Mouse (Mus musculus) hindbrain, embryonic 14.5 days (tissue): ENCODE results near the gene Pxylp1. TPM values are rescaled to one million over a fixed set of nuclear protein-coding genes. Genes with fewer than 3 reads are reported as not detected.

Source experiments
- ATAC-seq: fragments of 200-750 bp; cut with Nextera tagmentation; 2 replicates; pipeline ENCODE4 v1.8.0; 2017; ENCODE audit warnings: moderate number of reproducible peaks, mild to moderate bottlenecking, moderate TSS enrichment, moderate library complexity; ENCODE audit not compliant: low FRiP score
- DNase-seq: peaks from one replicate; pipeline ENCODE4 v3.0.0-alpha.2; 2015; ENCODE audit warnings: low spot score
- H3K27ac ChIP-seq: fragments of 300-500 bp; sonication (generic); 2 replicates; pipeline ENCODE4 v1.5.1; 2014; ENCODE audit warnings: mild to moderate bottlenecking, moderate library complexity
- H3K27me3 ChIP-seq: fragments of 300-500 bp; sonication (generic); 2 replicates; pipeline ENCODE4 v1.6.1; 2014; ENCODE audit warnings: mild to moderate bottlenecking, low read length, mixed read lengths; ENCODE audit not compliant: control insufficient read depth, insufficient read depth
- H3K36me3 ChIP-seq: fragments of 300-500 bp; sonication (generic); replicated peaks from 2 replicates; pipeline ENCODE4 v1.6.1; 2014; ENCODE audit not compliant: control insufficient read depth, insufficient read depth
- H3K4me1 ChIP-seq: fragments of 300-500 bp; sonication (generic); replicated peaks from 2 replicates; pipeline ENCODE4 v1.6.1; 2014; ENCODE audit warnings: antibody characterized with exemption, low read length, mixed read lengths; ENCODE audit not compliant: control insufficient read depth, insufficient read depth
- H3K4me2 ChIP-seq: fragments of 300-500 bp; sonication (generic); replicated peaks from 2 replicates; pipeline ENCODE4 v1.6.1; 2014; ENCODE audit warnings: mild to moderate bottlenecking, moderate library complexity
- H3K4me3 ChIP-seq: fragments of 300-500 bp; sonication (generic); replicated peaks from 2 replicates; pipeline ENCODE4 v1.5.1; 2014; ENCODE audit warnings: mild to moderate bottlenecking, low read length
- H3K9ac ChIP-seq: fragments of 300-500 bp; sonication (generic); 2 replicates; pipeline ENCODE4 v1.6.1; 2014
- H3K9me3 ChIP-seq: fragments of 300-500 bp; sonication (generic); 2 replicates; pipeline ENCODE4 v1.6.1; 2016; ENCODE audit warnings: low read length; ENCODE audit not compliant: control insufficient read depth
- WGBS: fragments of 180-500 bp; shearing (Covaris S2); extraction: QIAGEN DNeasy Blood & Tissue Kit; methylation state at CpG from one replicate; pipeline ENCODE4 v1.1.7; 2014; 5-methylcytosine and 5-hydroxymethylcytosine counted together
- polyA plus RNA-seq: library from polyadenylated mRNA; unstranded; fragments of >200 nt; fragmentation: Nextera tagmentation; extraction: Ambion mirVana; gene quantifications from 2 replicates; pipeline ENCODE4 v1.2.1, GENCODE M21; 2014

Pxylp1 gene
- polyA plus RNA-seq, 1 experiment from 2014 or later: 34.6 TPM

GRCm38 (mm10) chr9:96824026-96824425 is 68.4 kb downstream of the Pxylp1 start:
- no peak overlapping the region for H3K4me3 ChIP-seq
- peaks cover 19% of the 10 kb centered on the region; the same call in 1 of the 2 replicates for H3K36me3 ChIP-seq
- no peak overlapping the region for H3K4me2 ChIP-seq
- H3K27ac ChIP-seq: no peak overlapping the region
- H3K9me3 ChIP-seq: no peaks in the 10 kb centered on the region
- H3K27me3 ChIP-seq: no peaks in the 10 kb centered on the region
- DNase-seq (no peak), ATAC-seq (no peak)
- no peak overlapping the region for H3K9ac ChIP-seq
- H3K4me1 ChIP-seq: no peaks in the 10 kb centered on the region
- 81% methylated on average over 12 of the region's 12 CpGs for WGBS

DNA sequence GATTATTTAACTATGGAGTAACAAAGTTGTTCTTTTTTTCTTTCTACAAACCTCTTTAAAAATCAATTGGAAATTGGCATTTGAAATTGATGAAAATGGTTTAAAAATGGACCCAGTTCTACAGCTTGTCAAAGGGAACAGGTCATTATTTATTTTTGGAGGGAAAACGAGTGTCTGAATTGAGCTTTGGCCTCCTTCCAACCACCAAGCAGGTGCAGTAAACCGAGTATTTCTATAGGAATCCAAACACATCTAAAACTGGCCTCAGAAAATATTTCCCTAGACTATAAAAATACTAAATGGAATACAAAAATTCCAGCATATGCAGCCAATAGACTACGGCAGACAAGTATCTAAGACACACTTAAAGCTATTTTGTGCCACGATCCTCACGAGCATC is 68.9 kb downstream of the Pxylp1 start:
- Histone ChIP-seq H3K4me2 (no peak overlapping the region), H3K9ac (no peak overlapping the region), H3K4me3 (no peak overlapping the region), H3K36me3 (peaks cover 16% of the 10 kb centered on the region; the same call in 1 of the 2 replicates), H3K27me3 (no peaks in the 10 kb centered on the region), H3K4me1 (no peaks in the 10 kb centered on the region), H3K9me3 (no peaks in the 10 kb centered on the region), H3K27ac (no peak overlapping the region)
- 73% methylated on average over 5 of the region's 5 CpGs for WGBS
- ATAC-seq: no peak
- no peak for DNase-seq

DNA sequence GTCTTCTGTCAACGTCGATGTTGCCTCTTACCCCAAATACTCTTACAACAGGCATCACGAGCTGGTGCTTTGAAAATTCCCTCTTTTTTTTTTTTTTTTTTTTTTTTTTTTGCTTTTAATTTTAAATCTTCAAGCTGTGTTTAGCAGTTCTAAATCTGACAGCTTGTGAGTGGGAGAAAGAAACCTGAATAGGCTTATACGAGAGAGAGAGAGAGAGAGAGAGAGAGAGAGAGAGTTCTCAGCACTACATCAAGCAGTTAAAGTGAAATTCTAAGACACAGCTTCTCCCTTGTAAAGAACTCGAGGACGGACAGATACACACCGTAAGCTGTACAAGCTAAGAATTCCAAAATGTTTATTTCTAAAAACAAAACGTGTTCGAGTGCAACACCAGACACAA is 69.5 kb downstream of the Pxylp1 start:
- Histone ChIP-seq H3K9ac (no peak overlapping the region), H3K9me3 (no peaks in the 10 kb centered on the region), H3K4me1 (no peaks in the 10 kb centered on the region), H3K4me2 (no peak overlapping the region), H3K36me3 (peaks cover 12% of the 10 kb centered on the region; the same call in 1 of the 2 replicates), H3K4me3 (no peak overlapping the region), H3K27me3 (no peaks in the 10 kb centered on the region), H3K27ac (no peak overlapping the region)
- ATAC-seq (no peak), DNase-seq (no peak)
- 89% methylated on average over 9 of the region's 9 CpGs for WGBS

DNA sequence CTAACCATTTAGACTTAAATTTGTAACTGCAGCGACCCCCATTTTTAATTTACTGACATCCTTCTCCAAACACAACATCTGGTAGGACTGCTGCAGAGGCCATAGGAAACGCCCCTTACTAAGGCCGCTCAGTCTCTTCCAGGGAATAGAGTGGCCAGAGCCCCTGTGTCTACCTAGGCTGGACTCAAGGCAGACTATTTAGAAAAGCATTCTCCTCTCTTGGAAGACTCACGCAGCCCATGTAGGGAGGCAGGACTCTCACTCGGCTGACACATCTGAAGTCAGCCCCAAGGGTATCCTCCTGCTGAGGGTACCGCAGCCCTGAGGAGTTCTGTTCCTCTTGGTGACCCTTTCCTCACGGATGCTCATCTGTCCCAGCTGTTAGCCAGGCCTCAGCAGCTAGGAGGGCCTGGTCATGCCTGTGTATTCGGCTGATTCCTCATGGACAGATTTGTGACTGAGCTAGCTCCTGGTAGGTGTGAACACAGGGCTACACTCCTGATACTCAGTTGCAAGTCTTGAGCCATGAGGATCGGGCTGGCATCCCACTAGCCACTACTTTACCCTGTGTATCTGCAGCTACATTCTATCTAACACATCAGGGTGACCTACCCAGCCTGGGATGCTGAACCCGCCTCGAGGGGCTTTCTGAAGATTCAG is 73.5 kb downstream of the Pxylp1 start:
- no peak overlapping the region for H3K9ac ChIP-seq

GRCm38 (mm10) chr9:96818128-96818821 is 74.2 kb downstream of the Pxylp1 start:
- DNase-seq: peak; percentile 93
- Histone ChIP-seq H3K27ac (no peak overlapping the region), H3K4me2 (no peak overlapping the region), H3K9ac (no peak overlapping the region), H3K4me3 (no peak overlapping the region), H3K27me3 (no peaks in the 10 kb centered on the region), H3K4me1 (no peaks in the 10 kb centered on the region), H3K36me3 (no peaks in the 10 kb centered on the region), H3K9me3 (no peaks in the 10 kb centered on the region)
- 37% methylated on average over 7 of the region's 7 CpGs for WGBS
- peak; percentile 62; the same call in 1 of the 2 replicates for ATAC-seq

More for the DNA sequence above, 73.5 kb downstream of the Pxylp1 start:
- no peak overlapping the region for H3K4me2 ChIP-seq
- H3K27ac ChIP-seq: no peak overlapping the region
- DNase-seq (no peak), ATAC-seq (peak; percentile 74; the same call in 1 of the 2 replicates)
- no peak overlapping the region for H3K4me3 ChIP-seq
- no peaks in the 10 kb centered on the region for H3K4me1 ChIP-seq
- H3K9me3 ChIP-seq: no peaks in the 10 kb centered on the region
- no peaks in the 10 kb centered on the region for H3K36me3 ChIP-seq
- H3K27me3 ChIP-seq: no peaks in the 10 kb centered on the region
- WGBS: 67% methylated on average over 11 of the region's 11 CpGs

DNA sequence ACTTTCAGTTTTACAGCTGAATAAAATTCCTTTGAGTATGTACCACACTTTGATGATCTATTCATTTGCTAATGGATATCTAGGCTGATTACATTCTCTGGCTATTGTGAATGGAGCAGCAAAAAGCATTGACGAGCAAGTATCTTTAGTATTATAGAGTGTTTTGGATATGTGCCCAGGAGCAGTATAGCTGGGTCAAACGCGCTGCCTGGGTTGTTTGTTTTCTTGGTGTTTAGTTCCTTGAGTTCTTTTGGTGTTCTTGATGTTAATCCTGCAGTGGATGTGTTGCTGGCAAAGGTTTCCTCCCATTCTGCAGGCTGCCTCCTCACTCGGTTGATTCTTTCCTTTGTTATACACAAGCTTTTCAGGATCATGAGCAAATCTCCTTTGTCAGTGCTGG is 80.5 kb downstream of the Pxylp1 start:
- Histone ChIP-seq H3K27me3 (no peaks in the 10 kb centered on the region), H3K4me1 (no peaks in the 10 kb centered on the region), H3K4me2 (no peak overlapping the region), H3K36me3 (no peaks in the 10 kb centered on the region), H3K9me3 (no peaks in the 10 kb centered on the region), H3K4me3 (no peak overlapping the region), H3K27ac (no peak overlapping the region), H3K9ac (no peak overlapping the region)
- 33% methylated on average over 4 of the region's 4 CpGs for WGBS
- ATAC-seq: no peak
- no peak for DNase-seq

DNA sequence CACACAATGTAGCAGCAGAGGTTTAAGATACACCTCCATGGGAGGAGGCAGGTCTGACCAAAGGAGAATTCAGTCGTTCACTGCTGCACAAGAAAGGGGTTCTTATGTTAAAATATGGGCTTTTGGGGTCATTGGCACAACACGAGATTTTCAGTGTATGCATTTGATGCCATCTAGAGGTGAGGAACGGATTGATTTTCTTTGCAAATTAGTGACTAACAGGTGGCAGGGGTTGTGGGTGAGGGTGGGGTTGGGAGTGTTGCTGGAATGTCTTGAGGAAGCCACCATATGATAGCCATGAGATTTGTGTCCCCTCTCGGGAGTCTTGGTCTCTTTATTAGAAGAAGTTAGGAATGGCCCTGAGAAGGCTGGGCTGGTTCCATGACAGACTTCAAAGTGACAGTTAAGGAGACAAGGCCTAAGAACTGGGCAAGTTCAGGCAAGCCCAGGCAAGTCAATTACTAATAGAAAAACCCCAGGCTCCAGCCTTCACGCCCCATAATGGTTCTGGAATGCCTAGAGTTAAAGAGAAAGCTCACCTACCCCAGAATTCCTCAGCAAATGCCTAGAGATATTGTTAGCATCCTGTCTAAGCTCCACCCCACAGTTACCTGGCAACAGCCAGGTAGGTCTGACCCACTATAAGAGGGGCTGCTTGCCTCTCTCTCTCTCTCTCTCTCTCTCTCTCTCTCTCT is 92.2 kb downstream of the Pxylp1 start:
- ATAC-seq: no peak
- WGBS: 38% methylated on average over 5 of the region's 5 CpGs

GRCm38 (mm10) chr9:96797311-96797710 is 95.2 kb downstream of the Pxylp1 start:
- H3K4me2 ChIP-seq: no peak overlapping the region
- WGBS: 93% methylated on average over 3 of the region's 3 CpGs
- no peaks in the 10 kb centered on the region for H3K36me3 ChIP-seq
- no peak for DNase-seq
- H3K9ac ChIP-seq: no peak overlapping the region
- H3K27me3 ChIP-seq: no peaks in the 10 kb centered on the region
- H3K4me1 ChIP-seq: no peaks in the 10 kb centered on the region
- no peak overlapping the region for H3K27ac ChIP-seq
- no peak for ATAC-seq
- H3K4me3 ChIP-seq: no peak overlapping the region
- no peaks in the 10 kb centered on the region for H3K9me3 ChIP-seq

More for the DNA sequence above, 92.2 kb downstream of the Pxylp1 start:
- Histone ChIP-seq H3K27me3 (no peaks in the 10 kb centered on the region), H3K36me3 (no peaks in the 10 kb centered on the region), H3K4me2 (no peak overlapping the region), H3K4me1 (no peaks in the 10 kb centered on the region), H3K4me3 (no peak overlapping the region), H3K27ac (no peak overlapping the region), H3K9me3 (no peaks in the 10 kb centered on the region), H3K9ac (no peak overlapping the region)
- peak; percentile 58 for DNase-seq

DNA sequence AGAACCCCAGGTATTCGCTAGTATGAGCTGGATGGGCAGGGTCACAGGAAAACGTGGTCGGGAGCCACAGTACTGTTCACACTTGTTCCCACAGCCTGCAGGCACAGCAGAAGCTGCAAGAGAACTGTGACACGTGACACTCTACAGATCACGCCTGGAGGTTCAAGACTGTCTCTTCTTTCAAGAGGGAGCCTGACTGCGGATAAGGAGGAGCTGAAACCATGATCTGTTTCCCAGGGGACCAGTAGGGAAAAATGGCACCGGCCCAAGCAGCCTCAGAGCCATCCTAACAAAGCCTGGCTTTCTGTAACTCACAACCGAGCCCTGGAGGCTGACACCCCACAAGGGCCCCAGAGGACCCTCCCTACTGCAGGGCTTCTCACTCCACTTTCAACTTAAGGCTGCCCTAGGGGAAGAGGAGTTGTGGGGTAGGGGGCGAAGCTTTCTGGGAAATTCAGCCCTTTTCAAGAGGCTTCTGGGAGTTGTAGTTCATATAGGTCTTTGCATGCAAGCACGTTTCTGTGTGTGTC is 97.0 kb downstream of the Pxylp1 start:
- no peaks in the 10 kb centered on the region for H3K27me3 ChIP-seq
- H3K9ac ChIP-seq: peak overlapping the region; percentile 60
- WGBS: 13% methylated on average over 10 of the region's 10 CpGs
- peak; percentile 87 for ATAC-seq
- H3K9me3 ChIP-seq: no peaks in the 10 kb centered on the region
- H3K4me1 ChIP-seq: no peaks in the 10 kb centered on the region
- peak overlapping the region; percentile 62 for H3K4me2 ChIP-seq
- peak overlapping the region; percentile 38 for H3K4me3 ChIP-seq
- H3K36me3 ChIP-seq: no peaks in the 10 kb centered on the region
- peak overlapping the region; percentile 44 for H3K27ac ChIP-seq
- peak; percentile 68 for DNase-seq
